Mouse (Mus musculus): ENCODE measurements around the gene Aldh2.

Aldh2 gene

DNA sequence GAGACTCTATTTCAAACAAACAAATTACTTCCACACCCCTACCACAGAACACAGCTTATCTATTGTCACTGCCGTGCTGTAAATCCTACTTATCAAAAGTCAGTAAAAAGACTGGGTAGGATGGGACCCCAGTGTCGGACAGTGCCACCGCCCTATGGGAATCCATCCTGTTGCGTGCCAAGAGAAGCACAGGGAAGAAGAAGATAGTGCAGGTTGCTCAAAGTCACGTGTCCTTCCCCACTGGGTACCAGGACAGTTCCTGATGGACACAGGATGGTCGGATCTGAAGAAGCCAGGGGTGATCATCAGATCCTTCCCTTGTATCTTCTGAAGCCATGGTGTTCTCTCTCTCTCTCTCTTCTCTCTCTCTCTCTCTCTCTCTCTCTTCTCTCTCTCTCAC, 2.1 kb upstream of the Aldh2 start:
- DNase-seq (ENCODE audit: low spot score) = no peak

DNA sequence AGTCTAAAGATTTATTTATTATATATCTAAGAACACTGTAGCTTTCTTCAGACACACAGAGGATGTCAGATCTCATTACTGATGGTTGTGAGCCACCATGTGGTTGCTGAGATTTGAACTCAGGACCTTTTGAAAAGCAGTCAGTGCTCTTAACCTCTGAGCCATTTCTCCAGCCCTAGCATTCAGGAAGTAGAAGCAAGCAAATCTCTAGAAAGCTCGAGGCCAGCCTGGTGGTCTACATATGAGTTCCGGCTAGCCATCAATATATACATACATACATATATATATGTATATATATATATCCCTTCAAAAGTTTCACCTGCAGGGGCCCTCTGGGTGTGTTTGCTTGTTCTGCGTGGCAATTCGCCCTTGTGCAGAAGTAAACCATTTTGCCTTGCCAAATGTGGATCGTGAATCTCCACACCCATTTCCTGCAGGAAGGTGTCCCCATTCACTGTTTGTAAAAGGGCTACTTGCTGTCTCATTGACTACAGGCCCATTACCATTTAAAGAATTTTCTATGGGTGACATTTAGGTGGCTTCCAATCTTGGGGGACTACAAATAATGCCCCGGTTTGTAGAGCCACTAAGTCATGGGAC, 1.2 kb upstream of the Aldh2 start:
- no peak for DNase-seq (ENCODE audit: low spot score)

DNA sequence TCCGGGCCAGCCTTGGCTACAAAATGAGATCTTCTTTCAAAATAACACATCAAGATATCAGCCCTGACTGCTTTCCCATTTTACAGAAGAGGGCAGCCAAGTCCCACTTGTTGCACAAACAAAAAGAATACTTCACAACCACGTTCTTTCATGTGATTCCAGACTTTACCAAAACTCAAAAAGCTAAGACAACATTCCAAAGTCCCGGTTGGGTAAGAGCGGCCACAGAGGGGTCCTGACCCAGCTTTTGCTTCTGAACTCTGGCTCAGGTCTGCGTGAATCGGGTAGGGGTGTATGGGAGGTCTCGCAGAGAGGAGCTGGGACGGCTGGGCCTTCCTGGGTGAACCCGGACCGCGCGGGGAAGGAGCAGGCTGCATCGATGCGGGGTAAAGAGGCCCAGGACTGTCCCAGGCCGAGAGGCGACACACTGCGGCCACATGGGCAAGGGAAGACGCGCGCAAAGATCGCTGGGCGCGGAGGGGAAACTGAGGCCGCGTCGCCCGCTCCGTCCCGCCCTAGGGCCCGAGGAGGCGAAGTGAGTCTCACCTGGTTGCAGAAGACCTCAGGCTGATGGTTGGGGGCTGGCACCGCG, 712 bp downstream of the Aldh2 start:
- peak; percentile 51 for DNase-seq (ENCODE audit: low spot score)

DNA sequence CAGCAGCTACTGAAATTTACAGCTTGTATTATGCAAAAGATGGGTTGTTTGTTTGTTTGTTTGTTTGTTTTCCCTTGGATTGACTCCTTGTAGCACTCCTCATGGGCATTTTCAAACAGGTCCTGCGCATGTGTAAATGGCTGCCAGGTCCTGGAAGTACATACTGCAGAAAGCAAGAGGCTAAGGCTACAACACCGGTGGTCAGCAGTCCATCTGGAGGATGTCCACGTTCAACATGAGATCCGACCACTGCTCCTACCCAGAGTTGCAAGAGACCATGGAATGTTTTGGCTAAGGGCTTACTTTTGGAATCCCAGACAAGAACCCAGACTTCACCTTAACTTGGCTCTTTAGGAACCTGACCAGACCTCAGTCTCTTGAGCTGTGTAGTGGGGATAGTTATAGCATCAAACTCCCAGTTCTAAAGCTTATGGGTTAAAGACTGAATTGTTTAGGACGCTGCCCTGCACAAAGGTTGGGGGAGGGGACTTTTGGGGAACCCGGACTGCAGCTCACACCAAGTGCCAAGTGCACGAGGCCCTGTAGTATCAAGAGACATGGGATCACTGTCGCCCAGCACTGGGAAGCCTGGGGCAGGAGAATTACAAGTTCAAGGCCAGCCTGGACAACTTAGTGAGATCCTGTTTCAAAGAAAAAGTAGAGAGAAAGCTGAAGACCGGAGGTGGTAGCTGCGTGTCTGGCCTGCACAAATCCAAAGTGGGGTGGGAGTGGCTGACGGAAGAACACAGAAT, 1.4 kb downstream of the Aldh2 start:
- DNase-seq (ENCODE audit: low spot score) = no peak

DNA sequence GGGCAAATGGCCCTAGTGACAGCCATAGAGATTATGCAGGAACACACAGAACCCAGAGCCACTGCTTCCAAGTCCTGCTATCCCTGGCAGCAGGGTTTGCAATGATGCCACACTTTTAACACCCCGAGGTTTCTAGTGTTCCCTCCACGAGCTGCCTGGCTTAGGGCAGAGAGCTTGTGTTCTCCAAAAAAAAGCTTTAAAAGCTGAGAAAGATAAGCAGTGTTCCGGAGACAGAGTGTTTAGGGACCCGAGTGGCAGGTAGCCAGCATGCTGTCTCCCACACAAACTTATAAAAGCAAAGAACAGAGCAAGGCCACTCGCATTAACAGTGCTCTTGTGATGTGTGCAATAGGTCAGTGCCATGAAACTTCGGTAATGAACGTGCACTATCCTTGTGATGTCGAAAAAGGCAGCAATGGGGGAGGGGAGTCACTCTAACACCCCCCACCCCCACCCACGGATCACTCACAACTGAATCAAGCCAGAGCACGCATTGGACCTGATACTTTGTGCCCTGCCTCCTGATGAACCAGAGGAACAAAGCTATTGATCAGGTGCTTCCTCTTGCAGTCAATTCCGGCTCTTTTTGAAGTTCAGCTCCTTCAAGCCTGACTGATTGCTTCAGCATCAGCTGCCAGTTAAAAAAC, 2.1 kb downstream of the Aldh2 start:
- no peak for DNase-seq (ENCODE audit: low spot score)

DNA sequence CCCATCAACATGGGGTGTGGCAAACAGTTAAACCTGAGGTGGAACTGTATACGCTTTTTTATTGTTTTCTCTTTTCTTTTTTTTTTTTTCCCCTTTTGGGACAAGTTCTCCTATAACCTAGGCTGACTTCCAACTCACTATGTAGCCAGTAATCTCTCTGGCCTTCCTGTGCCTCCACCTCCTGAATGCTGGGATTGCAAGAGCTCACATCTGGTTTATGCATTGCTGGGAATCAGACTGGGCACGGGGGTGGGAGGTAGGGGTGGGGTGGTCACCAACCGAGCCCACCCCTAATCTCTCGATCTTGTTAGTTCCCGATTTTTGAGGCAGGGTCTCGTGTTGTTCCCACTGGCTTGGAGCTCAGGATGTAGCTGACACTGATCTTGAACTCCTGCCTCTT, 3.7 kb downstream of the Aldh2 start:
- DNase-seq (ENCODE audit: low spot score) = no peak

DNA sequence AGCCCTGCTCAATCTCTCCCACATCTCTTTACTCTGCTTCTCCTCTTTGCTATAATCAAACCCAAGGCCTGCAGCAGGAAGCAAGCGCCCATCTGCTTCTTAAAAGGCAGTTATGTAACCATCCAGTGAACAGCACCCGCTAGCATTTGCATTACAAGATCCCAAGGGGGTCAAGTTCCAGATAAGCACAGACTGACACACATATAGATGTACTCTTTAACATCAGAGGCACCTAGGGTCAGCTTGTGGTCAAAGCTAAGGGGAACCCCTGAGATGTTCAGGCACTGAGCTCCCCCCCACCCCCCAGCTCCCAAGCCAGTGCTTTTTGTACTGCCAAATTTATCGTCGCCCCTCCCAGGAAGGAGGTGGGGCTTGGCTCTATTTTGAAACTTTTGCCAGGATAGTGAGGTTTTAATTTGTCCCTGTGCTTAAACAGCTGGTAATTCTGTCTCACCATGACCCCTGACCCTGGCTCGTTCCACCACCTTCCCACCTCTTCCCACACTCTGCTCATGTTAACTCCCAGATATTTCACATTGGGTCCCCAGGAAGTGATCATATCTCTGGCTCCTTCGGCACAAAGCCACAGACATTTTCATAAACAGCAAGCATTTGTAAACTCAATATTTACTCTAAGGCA, 7.1 kb downstream of the Aldh2 start:
- no peak for DNase-seq (ENCODE audit: low spot score)

DNA sequence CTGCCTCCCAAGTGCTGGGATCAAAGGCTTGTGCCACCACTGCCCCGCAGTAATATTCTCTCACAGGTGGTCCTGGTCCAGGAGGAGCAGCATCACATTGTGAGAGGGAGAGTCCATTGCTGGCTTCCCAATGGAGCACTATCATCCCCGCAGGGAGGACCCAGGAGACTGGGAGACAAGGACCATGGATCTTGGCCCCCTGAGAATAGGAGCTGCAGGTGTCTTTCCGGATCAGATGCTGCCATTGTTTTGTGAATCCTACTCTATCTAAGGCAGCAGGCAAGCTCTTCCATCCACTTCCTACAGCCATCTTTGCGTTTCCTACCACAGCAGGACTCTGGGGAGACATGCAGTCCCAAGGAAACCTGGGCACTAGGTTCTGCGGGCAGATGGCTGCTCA, 7.9 kb downstream of the Aldh2 start:
- no peak for DNase-seq (ENCODE audit: low spot score)

DNA sequence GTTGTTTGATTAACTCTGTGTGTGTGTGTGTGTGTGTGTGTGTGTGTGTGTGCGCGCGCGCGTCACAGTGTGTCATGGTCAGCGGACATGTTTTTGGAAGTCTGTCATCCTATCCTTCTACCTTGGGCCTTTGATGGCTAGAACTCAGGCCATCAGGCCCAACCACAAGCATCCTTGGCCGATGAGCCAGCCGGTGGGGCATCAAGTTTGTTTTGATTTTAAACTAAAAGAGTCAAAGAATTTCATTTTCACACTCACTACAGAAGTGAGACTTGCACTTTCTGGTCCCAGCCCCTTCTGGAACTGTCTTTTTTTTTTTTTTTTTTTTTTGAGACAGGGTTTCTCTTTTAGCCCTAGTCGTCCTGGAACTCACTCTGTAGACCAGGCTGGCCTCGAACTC, 8.6 kb downstream of the Aldh2 start:
- DNase-seq (ENCODE audit: low spot score) = no peak

DNA sequence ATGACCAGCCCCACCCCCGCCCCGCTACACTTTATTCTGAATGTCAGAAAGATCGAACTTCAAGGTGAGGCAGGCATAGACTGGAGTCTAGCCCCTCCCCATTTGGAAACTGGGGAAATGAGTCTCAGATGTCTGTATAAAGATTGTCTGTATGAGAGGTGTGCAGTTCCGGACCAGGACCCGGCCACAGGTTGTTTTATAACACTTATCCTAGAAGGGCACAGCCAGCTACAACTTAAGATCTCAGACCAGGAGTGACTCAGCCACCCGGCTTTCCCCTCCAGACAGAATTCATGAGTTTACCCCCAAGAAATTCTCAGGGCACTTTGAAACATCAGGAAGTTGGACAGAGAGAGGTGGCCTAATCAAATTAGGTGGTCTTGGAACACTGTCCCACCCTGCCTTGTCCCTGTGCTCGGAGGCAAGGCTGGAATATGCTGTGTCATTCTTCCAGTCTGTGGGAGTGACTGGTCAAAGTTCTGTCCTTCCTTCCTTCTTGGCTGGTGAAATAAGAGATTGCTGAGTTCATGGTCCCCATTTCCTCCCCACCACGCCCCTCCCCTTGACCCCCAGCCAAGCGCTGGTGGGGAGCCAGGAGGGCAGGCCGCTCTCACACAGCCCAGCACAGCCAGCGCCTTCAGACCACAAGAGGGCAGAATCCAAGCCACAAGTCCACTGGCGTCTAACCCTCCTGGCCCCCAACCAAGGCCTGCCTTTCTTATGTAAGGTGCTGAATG, 9.7 kb downstream of the Aldh2 start:
- DNase-seq (ENCODE audit: low spot score) = peak; percentile 41

DNA sequence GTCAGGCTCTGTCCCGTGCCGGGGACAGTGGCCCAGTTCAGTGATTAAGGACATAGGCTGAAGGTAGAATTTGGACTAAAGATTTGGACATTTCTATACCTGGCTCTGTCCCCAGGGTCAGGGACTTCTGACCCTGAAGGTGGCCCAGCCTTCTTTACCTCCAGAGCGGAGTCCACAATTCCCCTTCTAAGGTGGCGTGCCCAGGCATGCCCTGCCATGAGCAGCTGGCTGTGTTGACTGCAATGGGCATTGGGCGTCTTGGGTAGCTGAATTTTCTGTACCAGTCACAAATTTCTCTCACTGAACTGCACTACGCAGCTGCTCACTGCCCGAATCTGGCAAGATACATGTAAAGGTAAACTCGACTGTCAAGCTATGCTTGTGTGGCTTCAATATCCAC, 11.7 kb downstream of the Aldh2 start:
- no peak for DNase-seq (ENCODE audit: low spot score)

DNA sequence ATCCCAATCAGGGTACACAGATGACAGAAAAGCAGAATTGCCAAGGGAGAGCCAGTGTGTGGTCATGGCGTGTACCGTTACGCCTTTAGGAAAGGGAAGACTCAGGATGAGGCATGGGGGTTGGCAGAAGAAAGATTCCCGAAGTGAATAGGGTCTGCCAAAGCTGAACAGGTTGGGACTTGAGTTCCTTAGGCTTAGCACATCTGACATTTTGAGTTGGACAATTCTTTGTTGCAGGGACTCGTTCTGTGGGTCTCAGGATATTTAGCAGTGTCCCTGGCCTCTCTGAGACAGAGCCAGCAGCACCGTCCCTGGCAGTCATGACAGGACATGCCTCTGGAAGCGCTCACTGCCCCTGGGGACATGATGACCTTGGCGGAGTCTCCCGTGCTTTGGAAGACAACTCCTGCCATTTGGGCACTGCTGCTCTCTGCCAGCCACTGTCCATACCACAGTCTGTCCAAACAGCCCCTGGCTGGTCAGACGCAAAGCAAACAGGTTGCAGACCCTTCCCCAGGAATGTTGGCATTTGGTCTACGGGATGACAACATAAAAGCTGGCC, 16.6 kb downstream of the Aldh2 start:
- DNase-seq (ENCODE audit: low spot score) = no peak

DNA sequence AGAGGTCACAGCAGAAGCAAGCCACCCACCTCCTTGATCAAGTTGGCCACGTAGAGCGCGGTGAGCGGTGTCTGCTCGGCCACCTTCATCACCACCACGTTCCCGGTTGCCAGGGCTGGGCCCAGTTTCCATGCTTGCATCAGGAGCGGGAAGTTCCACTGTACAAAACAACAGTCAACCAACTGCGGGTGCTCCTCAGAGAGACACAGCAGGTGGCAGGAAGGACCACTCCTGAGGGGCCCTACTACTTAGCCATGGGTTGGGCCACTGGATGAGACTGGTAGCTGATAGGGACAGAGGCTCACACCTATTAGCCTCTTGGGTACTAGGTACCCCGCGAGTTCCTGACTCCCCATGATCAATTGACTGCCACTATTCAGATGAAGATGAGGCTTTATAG, 17.8 kb downstream of the Aldh2 start:
- no peak for DNase-seq (ENCODE audit: low spot score)

DNA sequence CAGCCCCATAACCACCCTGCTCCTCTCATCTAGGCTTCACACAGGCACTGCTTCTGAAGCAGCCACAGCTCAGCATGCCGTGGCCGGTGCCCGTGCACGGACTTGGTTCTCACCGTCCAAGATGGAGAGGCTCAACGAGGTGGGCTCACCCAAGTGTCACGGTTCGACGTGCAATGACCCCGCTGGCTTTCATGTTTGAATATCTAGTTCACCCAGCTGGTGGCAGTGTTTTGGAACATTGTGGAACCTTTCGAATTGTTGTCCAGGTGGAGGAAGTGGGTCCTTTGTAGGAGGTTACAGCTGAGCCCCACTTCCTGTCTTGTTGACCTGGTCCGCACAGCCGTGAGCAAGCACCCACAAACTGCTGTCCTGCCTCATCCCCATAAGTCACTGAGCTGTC, 19.5 kb downstream of the Aldh2 start:
- DNase-seq (ENCODE audit: low spot score) = no peak

DNA sequence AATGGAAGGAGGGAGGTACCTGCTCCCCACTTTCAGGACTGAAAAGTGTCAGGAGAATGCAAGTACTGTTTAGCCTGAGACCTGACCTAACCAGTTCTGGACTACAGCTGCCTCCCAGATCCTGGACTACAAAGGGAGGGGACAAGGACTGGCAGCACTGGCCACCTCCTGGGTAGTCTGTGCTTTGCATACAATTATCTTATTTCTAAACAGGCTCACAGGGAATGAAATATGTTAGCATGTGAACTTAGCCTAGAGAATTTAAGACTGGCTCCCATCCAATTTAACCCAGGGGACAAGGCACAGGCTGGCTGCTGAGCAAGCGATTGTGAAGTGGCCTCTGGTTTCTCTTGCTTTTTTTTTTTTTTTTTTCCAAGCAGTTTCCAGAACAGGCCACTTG, 22.8 kb downstream of the Aldh2 start:
- no peak for DNase-seq (ENCODE audit: low spot score)

DNA sequence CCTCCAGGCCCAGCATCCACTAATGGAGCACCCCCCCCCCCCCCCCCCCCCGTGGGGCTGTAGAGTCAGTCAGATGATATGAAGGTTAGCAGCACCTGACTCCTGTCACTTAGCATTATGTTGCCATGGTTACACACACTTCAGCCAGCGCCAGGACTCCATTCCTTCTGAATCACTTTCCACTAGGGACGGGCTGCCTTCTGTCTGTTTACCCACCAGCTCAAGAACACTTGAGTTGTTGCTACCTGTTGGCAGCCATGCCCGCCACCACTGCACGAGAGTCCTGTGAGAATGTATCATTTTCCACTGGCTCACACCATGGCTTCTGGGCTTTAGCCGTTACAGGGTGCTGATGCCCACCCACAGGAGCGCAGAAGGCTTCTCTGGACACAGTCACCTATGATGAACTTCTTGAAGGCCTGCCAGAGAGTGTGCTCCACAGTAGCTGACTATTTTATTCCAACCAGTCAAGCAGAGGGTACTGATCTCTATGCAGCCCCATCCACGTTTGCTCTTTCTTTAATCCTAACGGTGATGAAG, 23.7 kb downstream of the Aldh2 start:
- DNase-seq (ENCODE audit: low spot score) = no peak

DNA sequence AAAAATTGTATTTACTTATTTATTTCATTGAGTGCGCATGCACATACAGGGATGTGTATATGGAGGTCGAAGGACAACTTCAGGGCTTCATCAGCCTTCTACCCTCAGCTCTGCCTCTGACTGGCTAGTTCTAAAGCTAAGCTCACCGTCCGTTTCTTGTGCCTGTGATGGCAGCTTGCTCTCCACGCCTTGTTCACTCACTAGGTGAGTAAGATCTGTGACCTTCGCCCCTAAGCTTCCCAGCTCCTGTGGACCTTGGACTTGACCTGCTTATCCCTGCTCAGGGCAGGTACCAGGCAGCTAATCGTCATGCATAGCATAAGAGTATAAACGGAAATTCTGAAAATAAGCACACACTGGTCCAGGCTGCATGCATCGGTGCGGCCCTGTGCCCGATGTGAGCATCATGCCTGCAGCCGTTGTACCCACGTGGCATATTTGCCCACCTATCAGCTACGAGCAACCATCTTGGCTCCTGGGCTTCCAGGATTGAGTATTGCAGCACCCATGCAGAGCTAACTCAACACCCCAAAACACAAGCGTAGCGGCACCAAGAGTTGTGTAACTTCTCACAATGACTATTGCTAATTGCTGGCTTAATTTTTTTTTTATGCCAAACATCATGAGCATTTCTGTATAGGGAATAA, 27.5 kb downstream of the Aldh2 start:
- DNase-seq (ENCODE audit: low spot score) = no peak

DNA sequence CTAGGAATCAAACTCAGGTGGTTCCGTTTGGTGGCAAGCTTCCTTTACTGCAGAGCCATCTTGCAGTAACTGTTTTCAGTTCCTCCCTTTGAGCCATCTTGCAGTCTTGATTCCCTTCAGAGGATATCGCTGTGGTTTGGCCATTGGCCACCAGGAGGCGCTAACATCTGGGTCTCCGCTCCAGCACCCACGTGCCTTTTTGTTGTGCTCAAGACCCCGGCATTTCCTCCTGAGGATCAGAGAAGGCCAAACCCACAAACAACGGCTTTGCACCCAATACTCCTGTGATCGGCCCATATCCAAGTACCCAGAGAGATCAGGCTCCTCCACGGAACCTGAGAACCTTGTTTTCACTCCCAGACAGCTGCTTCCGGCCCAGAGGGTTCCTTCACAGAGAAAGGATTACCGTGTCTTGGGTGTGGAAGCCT, 29.1 kb downstream of the Aldh2 start:
- DNase-seq (ENCODE audit: low spot score) = peak; percentile 96

DNA sequence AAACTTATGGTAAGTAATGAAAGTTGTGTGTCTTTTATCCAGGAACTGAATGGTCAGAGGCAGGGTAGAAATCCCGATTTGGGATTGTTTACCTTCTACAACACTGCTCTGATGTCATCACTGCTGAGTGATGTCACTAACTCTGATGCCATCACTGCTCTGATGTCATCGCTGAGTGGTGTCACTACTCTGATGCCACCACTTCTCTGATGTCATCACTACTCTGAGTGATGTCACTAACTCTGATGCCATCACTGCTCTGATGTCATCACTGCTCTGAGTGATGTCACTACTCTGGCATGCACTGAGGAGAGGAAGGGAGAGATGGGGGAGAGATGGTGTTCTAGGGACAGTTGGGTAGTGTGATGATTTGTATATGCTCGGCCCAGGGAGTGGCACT, 31.2 kb downstream of the Aldh2 start:
- no peak for DNase-seq (ENCODE audit: low spot score)

DNA sequence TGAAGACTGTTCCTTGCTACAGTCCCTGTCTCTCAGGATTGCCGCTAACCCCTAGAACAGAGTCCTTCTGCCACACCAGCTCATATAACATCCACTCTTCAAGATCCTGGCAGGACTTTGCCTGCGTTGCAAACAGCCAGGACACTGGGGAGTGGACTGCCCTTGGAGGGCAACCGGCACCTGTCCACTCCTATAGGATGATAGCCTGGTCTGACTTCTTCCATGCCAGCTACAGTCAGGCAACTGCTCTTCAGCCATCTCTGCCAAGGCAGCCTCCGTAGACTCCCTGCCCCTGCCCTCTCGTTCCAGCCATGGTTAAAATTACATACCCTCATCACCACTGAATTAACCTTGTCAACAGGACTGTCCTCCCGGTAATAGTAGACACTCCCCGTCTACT, 44.4 kb downstream of the Aldh2 start:
- no peak for DNase-seq (ENCODE audit: low spot score)

DNA sequence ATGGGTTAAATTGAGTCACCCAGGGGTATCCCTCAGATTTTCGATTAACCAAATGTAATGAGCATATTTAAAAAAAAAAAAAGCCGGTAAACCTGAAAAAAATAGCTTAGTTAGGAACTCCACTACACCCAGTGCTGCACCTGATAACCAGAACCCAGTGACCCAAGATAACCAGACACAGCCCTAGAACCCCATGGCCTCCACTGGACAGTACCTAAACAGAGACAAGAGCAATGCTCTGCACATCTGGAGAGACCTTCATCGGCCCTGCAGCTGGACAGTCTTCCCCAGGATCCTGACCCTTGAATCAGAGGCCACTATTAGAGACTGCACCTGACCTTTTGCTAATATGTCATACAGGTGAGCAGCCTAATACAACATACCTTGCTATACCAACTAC, 46.5 kb downstream of the Aldh2 start:
- DNase-seq (ENCODE audit: low spot score) = no peak

All from embryo, embryonic 10.5 days (tissue).